Mouse (Mus musculus): ENCODE measurements around the gene Pnpt1. TPM values are rescaled to one million over a fixed set of nuclear protein-coding genes. Genes with fewer than 3 reads are reported as not detected.

Gene Pnpt1
- total and polyA plus RNA-seq, 3 experiments, result 65.5 to 137 (median 71.3) TPM

DNA sequence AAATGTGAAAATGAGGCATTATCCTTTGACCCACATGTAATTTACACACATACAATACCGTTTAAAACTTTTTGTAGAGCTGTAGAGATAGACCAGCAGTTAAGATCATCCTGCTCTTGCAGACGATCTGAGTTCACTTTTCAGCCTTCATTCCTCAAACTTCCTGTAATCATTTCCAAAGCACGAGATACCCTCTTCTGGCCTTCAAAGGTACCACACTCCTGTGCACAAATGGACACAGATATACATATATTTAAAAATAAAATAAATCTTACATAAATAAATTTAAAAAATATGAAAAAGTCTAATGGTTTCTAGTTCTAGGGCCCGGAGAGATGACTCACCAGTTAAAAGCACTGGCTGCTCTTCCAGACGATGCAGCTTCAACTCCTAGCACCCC, 73.1 kb downstream of the Pnpt1 start:
- Histone ChIP-seq H3K4me1 (ENCODE audit: control insufficient read depth in 1 of 2, insufficient read depth in 2 of 2) (no peaks in the 10 kb centered on the region), H3K9ac (ENCODE audit: insufficient read depth, low read depth) (no peak overlapping the region), H3K27ac (ENCODE audit: insufficient read depth, low read depth) (no peak overlapping the region), H3K4me3 (replicated peaks in 1 of 3; ENCODE audit: low read depth in 2 of 3, low read length in 2 of 3, poor library complexity in 1 of 3) (no peak overlapping the region), H3K79me2 (replicated peaks; ENCODE audit: control insufficient read depth, extremely low read depth, insufficient read depth, poor library complexity, severe bottlenecking) (peaks cover 9% of the 10 kb centered on the region; the same call in 1 of the 2 replicates), H3K9me3 (replicated peaks; ENCODE audit: low read length) (no peaks in the 10 kb centered on the region), H3K36me3 (replicated peaks in 1 of 2; ENCODE audit: control insufficient read depth in 1 of 2, insufficient read depth in 1 of 2, low read length in 1 of 2) (peaks cover 35 to 70% of the 10 kb centered on the region in 2 experiments), H3K27me3 (replicated peaks) (no peaks in the 10 kb centered on the region), H3K4me2 (ENCODE audit: insufficient read depth, low read depth, poor library complexity, severe bottlenecking) (no peak overlapping the region)
- dilution Hi-C loops (cut with MboI; ENCODE audit: extremely low pct_ligation_motif_present, extremely low pct_unique_long_range_greater_than_20kb, low sequenced_read_pairs) (no loop called here), in situ Hi-C loops (cut with MboI; ENCODE audit: low pct_ligation_motif_present, low pct_unique_long_range_greater_than_20kb, low sequenced_read_pairs) (no loop called here)
- TF ChIP-seq SIN3A (IDR thresholded peaks at IDR 0.05; ENCODE audit: low read length), result no peak
- TF ChIP-seq RAD21 (IDR thresholded peaks at IDR 0.05; ENCODE audit: low read depth, low read length), result peak; percentile 16
- peak in 1 of 2 experiments; percentile 21; a peak in 1 of 4 replicates for TF ChIP-seq CTCF (conservative IDR thresholded peaks at IDR 0.05 in 1 of 2, IDR thresholded peaks at IDR 0.05 in 1 of 2; ENCODE audit: low read depth in 2 of 2, low read length in 2 of 2)
- TF ChIP-seq NELFE (IDR thresholded peaks at IDR 0.05; ENCODE audit: low read depth, low read length), result no peak
- TF ChIP-seq ZMIZ1 (IDR thresholded peaks at IDR 0.05; ENCODE audit: low read depth, low read length), result no peak
- DNase-seq (ENCODE audit: extremely low read depth), result peak; percentile 19

DNA sequence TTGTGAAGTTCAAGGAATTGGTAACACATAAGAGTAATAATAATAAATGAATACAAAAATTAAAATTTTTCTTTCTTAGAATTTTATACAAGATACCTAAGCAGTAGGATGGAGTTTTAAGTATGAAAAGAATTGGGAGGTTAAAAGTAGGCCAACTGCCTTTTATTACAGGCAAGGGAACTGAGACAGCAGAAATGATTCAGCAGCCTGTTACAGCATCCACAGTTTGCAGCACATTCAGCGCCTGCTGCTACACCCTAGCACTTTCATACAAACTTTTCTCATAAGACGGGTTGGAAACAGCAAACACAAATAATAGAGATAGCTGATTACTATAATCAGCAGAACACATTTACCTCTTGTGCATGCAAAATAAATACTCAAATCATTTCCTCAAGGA, 79.2 kb downstream of the Pnpt1 start:
- TF ChIP-seq ZMIZ1 (IDR thresholded peaks at IDR 0.05; ENCODE audit: low read depth, low read length), result no peak
- TF ChIP-seq RCOR1 (conservative IDR thresholded peaks at IDR 0.05; ENCODE audit: low read depth, low read length), result no peak
- TF ChIP-seq ELF1 (IDR thresholded peaks at IDR 0.05; ENCODE audit: low read depth, low read length), result no peak
- no peak for TF ChIP-seq TBP (conservative IDR thresholded peaks at IDR 0.05; ENCODE audit: low read depth, low read length)
- no peak for TF ChIP-seq CTCF (conservative IDR thresholded peaks at IDR 0.05 in 1 of 2, IDR thresholded peaks at IDR 0.05 in 1 of 2; ENCODE audit: low read depth in 2 of 2, low read length in 2 of 2)
- TF ChIP-seq EP300 (IDR thresholded peaks at IDR 0.05; ENCODE audit: low read length), result peak; percentile 71
- no peak for TF ChIP-seq ZC3H11A (IDR thresholded peaks at IDR 0.05; ENCODE audit: low read depth, low read length)
- TF ChIP-seq IRF4 (IDR thresholded peaks at IDR 0.05; ENCODE audit: low read depth, low read length), result peak; percentile 90
- TF ChIP-seq UBTF (IDR thresholded peaks at IDR 0.05; ENCODE audit: low read depth, low read length), result no peak
- Histone ChIP-seq H3K4me2 (ENCODE audit: insufficient read depth, low read depth, poor library complexity, severe bottlenecking) (no peak overlapping the region), H3K9me3 (replicated peaks; ENCODE audit: low read length) (no peaks in the 10 kb centered on the region), H3K4me3 (replicated peaks in 1 of 3; ENCODE audit: low read depth in 2 of 3, low read length in 2 of 3, poor library complexity in 1 of 3) (no peak overlapping the region), H3K4me1 (ENCODE audit: control insufficient read depth in 1 of 2, insufficient read depth in 2 of 2) (peaks cover 0 to 4% of the 10 kb centered on the region in 2 experiments; a peak in 1 of 4 replicates), H3K79me2 (replicated peaks; ENCODE audit: control insufficient read depth, extremely low read depth, insufficient read depth, poor library complexity, severe bottlenecking) (no peaks in the 10 kb centered on the region), H3K27ac (ENCODE audit: insufficient read depth, low read depth) (no peak overlapping the region), H3K27me3 (replicated peaks) (no peaks in the 10 kb centered on the region), H3K36me3 (replicated peaks in 1 of 2; ENCODE audit: control insufficient read depth in 1 of 2, insufficient read depth in 1 of 2, low read length in 1 of 2) (peaks cover 30 to 78% of the 10 kb centered on the region in 2 experiments), H3K9ac (ENCODE audit: insufficient read depth, low read depth) (no peak overlapping the region)
- in situ Hi-C loops (cut with MboI; ENCODE audit: low pct_ligation_motif_present, low pct_unique_long_range_greater_than_20kb, low sequenced_read_pairs), result no loop called here
- no peak for DNase-seq (ENCODE audit: extremely low read depth)
- dilution Hi-C loops (cut with MboI; ENCODE audit: extremely low pct_ligation_motif_present, extremely low pct_unique_long_range_greater_than_20kb, low sequenced_read_pairs), result no loop called here

Other genes starting within 250 kb of the Pnpt1 start
- 95.5 and 104 TPM in 2 replicates for gene Ppp4r3b, start 42.1 kb downstream of the Pnpt1 start, total RNA-seq (2012; rRNA removed)
- 127 and 161 TPM in 2 replicates for gene Ppp4r3b, start 42.1 kb downstream of the Pnpt1 start, total RNA-seq (2014; rRNA removed)
- gene Ppp4r3b, start 42.1 kb downstream of the Pnpt1 start, polyA plus RNA-seq (2012; ENCODE audit: insufficient read length, low read depth), result 81.4 and 116 TPM in 2 replicates
- gene Cfap36, start 116.7 kb downstream of the Pnpt1 start, total RNA-seq (2012; rRNA removed), result 26.5 and 27.8 TPM in 2 replicates
- 37.6 and 38.2 TPM in 2 replicates for gene Cfap36, start 116.7 kb downstream of the Pnpt1 start, total RNA-seq (2014; rRNA removed)
- 38.7 and 49.5 TPM in 2 replicates for gene Cfap36, start 116.7 kb downstream of the Pnpt1 start, polyA plus RNA-seq (2012; ENCODE audit: insufficient read length, low read depth)
- 13.5 and 13.7 TPM in 2 replicates for gene Ccdc88a, start 242.9 kb downstream of the Pnpt1 start, total RNA-seq (2012; rRNA removed)
- gene Ccdc88a, start 242.9 kb downstream of the Pnpt1 start, total RNA-seq (2014; rRNA removed), result 15.2 and 16.8 TPM in 2 replicates
- gene Ccdc88a, start 242.9 kb downstream of the Pnpt1 start, polyA plus RNA-seq (2012; ENCODE audit: insufficient read length, low read depth), result 21.9 and 26.1 TPM in 2 replicates

All from CH12.LX (cell line).